Mouse (Mus musculus) ES-E14 (cell line): Measurements from ENCODE around the gene Dnajc28.

Experiments used
- CHD2 ChIP-seq: IDR thresholded peaks from 2 replicates; pipeline ENCODE4 v1.6.1; 2014; ENCODE audit warnings: mild to moderate bottlenecking, low read depth, low read length, inconsistent platforms
- HCFC1 ChIP-seq: IDR thresholded peaks from 2 replicates; pipeline ENCODE4 v1.6.1; 2012; ENCODE audit warnings: low read length, inconsistent platforms, borderline replicate concordance; ENCODE audit not compliant: insufficient read depth
- MAFK ChIP-seq: IDR thresholded peaks from 2 replicates; pipeline ENCODE4 v1.6.1; 2014; ENCODE audit warnings: mild to moderate bottlenecking, low read depth, low read length, inconsistent platforms; ENCODE audit not compliant: insufficient read depth
- ZC3H11A ChIP-seq: IDR thresholded peaks from 2 replicates; pipeline ENCODE4 v1.6.1; 2012; ENCODE audit warnings: low read depth, mild to moderate bottlenecking, inconsistent platforms, low read length, borderline replicate concordance

GRCm38 (mm10) chr16:91628673-91629072 is 9.8 kb upstream of the Dnajc28 start:
- TF ChIP-seq HCFC1, result no peak
- no peak for TF ChIP-seq MAFK
- no peak for TF ChIP-seq CHD2
- TF ChIP-seq ZC3H11A, result no peak
